Mouse (Mus musculus) intestine, embryonic 14.5 days (tissue): ENCODE results near the gene Vpreb2. TPM values are rescaled to one million over a fixed set of nuclear protein-coding genes. Genes with fewer than 3 reads are reported as not detected.
A peak's percentile ranks its signal among the peaks of the same experiment; 100 is the strongest.
"Not testable (repeated sequence)": the region's sequence is repeated elsewhere in the genome, so short reads cannot be mapped to it uniquely, and the experiment has no call there.

ENCODE experiments used
- ATAC-seq: fragments of 200-750 bp; cut with Nextera tagmentation; replicated peaks from 2 replicates; pipeline ENCODE4 v1.8.0; 2017; ENCODE audit warnings: low read depth, moderate number of reproducible peaks, moderate TSS enrichment, moderate library complexity; ENCODE audit not compliant: low FRiP score, low TSS enrichment
- DNase-seq: peaks from one replicate; pipeline ENCODE4 v3.0.0-alpha.2; 2018; ENCODE audit warnings: low spot score
- H3K27ac ChIP-seq: fragments of 300-500 bp; sonication (generic); 2 replicates; pipeline ENCODE4 v1.5.1; 2014; ENCODE audit warnings: low read depth, mild to moderate bottlenecking, control low read depth
- H3K27me3 ChIP-seq: fragments of 300-500 bp; sonication (generic); replicated peaks from 2 replicates; pipeline ENCODE4 v1.6.1; 2014; ENCODE audit warnings: low read length, control low read depth; ENCODE audit not compliant: control insufficient read depth, insufficient read depth
- H3K36me3 ChIP-seq: fragments of 300-500 bp; sonication (generic); 2 replicates; pipeline ENCODE4 v1.6.1; 2014; ENCODE audit warnings: low read length, control low read depth; ENCODE audit not compliant: control insufficient read depth, insufficient read depth
- H3K4me1 ChIP-seq: fragments of 300-500 bp; sonication (generic); replicated peaks from 2 replicates; pipeline ENCODE4 v1.6.1; 2014; ENCODE audit warnings: low read length, control low read depth, mixed read lengths; ENCODE audit not compliant: control insufficient read depth, insufficient read depth
- H3K4me2 ChIP-seq: fragments of 300-500 bp; sonication (generic); 2 replicates; pipeline ENCODE4 v1.6.1; 2014; ENCODE audit warnings: low read length
- H3K4me3 ChIP-seq: fragments of 300-500 bp; sonication (generic); 2 replicates; pipeline ENCODE4 v1.5.1; 2014; ENCODE audit warnings: low read depth, low read length, control low read depth, mixed read lengths
- H3K9ac ChIP-seq: fragments of 300-500 bp; sonication (generic); 2 replicates; pipeline ENCODE4 v1.6.1; 2014; ENCODE audit warnings: mild to moderate bottlenecking, low read length
- H3K9me3 ChIP-seq: fragments of 300-500 bp; sonication (generic); 2 replicates; pipeline ENCODE4 v1.6.1; 2016; ENCODE audit warnings: low read length, control low read depth; ENCODE audit not compliant: control insufficient read depth
- WGBS: fragments of 180-500 bp; shearing (Covaris S2); extraction: QIAGEN DNeasy Blood & Tissue Kit; methylation state at CpG from one replicate; pipeline ENCODE4 v1.1.7; 2014; 5-methylcytosine and 5-hydroxymethylcytosine counted together
- polyA plus RNA-seq: library from polyadenylated mRNA; unstranded; fragments of >200 nt; fragmentation: Nextera tagmentation; extraction: Ambion mirVana; gene quantifications from 2 replicates; pipeline ENCODE4 v1.2.1, GENCODE M21; 2014

The Vpreb2 gene
- polyA plus RNA-seq, 1 experiment from 2014 or later: not detected

DNA sequence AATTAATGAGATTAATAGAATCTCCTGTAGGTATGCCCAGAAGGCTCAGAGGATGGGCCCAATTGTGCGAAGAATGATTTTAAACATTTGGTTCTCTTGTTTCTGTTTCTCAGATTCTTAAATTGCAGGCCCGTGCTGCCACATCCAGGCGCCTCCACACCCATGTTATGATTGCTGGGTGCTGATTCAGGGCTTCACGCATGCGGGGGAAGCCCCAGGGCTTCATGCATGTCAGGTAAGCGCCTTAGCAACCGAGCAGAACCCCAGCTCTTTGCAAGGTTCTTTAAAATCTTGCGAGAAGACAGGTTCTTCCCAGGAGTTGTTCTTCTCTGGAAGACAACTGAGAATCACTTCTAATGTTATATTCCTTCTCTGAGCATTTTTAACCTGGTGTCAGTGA, 36.8 kb upstream of the Vpreb2 start:
- Histone ChIP-seq H3K4me1 (peaks cover 9% of the 10 kb centered on the region; the same call in 1 of the 2 replicates), H3K27ac (no peak overlapping the region), H3K4me2 (no peak overlapping the region), H3K9ac (no peak overlapping the region), H3K36me3 (no peaks in the 10 kb centered on the region), H3K27me3 (no peaks in the 10 kb centered on the region), H3K9me3 (no peaks in the 10 kb centered on the region), H3K4me3 (no peak overlapping the region)
- no peak for DNase-seq
- ATAC-seq: no peak
- WGBS: 56% methylated on average over 8 of the region's 8 CpGs

DNA sequence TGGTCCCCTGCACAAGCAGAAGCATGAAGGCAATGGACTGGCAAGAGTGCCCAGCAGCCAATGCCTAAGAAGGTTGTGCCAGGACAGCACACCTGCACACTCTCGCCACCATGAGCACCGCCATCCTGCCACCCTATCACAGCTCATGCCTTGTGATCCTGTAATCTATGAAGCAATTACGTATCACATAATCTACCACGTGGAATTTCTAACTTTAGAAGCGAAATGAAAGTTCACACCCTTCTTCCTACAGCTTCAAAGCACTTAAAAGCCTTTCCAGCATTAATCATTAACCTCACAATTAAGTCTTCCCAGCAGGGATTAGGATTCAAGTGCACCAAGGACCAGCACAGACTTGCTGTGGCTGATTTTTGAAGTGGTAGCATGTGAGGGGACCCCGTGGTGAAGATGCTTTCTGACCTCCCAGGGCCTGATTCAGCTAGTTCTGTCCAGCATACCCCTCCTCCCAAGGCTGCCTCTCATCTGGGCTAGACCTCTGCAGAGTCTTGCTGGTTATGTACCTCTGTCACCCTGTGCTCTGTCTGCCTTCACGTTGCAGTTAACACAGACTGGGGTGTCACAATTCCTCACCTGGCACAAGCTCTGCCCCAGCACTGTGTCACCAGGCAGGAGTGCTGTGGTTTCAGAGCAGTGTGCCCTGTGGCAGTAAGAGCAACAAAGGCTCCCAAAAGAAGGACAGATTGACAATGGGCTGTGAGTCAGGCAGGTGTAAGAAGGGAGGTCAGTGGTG, 35.0 kb upstream of the Vpreb2 start:
- H3K4me1 ChIP-seq: no peaks in the 10 kb centered on the region; the same call in 1 of the 2 replicates
- H3K4me2 ChIP-seq: no peak overlapping the region
- no peaks in the 10 kb centered on the region for H3K27me3 ChIP-seq
- no peak overlapping the region for H3K27ac ChIP-seq
- H3K9ac ChIP-seq: no peak overlapping the region
- H3K9me3 ChIP-seq: no peaks in the 10 kb centered on the region
- 47% methylated on average over 7 of the region's 7 CpGs for WGBS
- DNase-seq (no peak), ATAC-seq (peak; percentile 72; the same call in 1 of the 2 replicates)
- H3K4me3 ChIP-seq: no peak overlapping the region
- no peaks in the 10 kb centered on the region for H3K36me3 ChIP-seq

DNA sequence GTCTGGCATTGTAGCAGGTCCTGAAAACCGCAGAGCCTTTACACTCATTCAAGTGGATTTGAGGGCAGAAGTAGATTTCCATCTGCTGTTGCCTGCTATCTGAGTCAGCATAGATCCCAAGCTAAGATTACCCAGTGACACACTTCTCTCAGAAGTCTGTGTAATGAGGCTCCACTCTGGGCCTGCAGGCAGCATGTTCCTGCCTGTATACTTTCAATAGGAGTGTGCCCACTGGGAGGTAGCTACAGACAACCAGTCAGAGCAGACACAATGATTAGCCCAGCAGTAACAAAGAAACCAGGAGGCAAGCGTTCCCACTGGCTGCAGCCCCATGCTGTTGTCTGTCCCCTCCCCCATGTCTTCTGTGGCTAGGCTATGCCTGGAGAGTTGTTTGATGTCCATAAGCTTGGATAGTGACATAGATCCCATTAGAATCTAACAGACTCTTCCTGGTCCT, 30.8 kb upstream of the Vpreb2 start:
- no peak for DNase-seq
- no peak overlapping the region for H3K27ac ChIP-seq

DNA sequence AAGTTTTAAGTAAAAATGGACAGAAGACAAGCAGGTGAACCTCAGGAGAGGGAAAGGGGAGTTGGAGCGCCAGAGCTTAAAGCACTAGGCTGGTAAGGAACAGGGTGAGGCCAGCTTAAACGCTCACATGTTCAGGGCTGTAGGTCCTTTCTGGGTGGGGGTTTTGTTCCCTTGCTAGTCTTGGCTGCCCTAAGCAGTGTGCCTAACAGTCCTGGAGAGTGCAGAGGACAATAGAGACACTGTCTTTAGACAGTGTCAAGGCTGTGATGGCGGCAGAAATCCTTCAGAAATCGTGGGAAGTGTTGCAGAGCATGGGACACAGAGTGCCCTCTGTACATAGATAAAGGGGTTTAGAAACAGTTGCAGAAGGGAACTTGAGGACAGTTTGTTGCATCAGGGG, 30.2 kb upstream of the Vpreb2 start:
- no peak overlapping the region for H3K27ac ChIP-seq
- 0 out of 2 replicates have a peak, but pooled peaks have one; percentile 40 for ATAC-seq

More for the DNA sequence above, 30.8 kb upstream of the Vpreb2 start:
- Histone ChIP-seq H3K4me1 (no peaks in the 10 kb centered on the region), H3K9me3 (no peaks in the 10 kb centered on the region), H3K4me2 (no peak overlapping the region), H3K9ac (no peak overlapping the region), H3K4me3 (no peak overlapping the region), H3K27me3 (no peaks in the 10 kb centered on the region), H3K36me3 (no peaks in the 10 kb centered on the region)
- 50% methylated on average over 2 of the region's 2 CpGs for WGBS
- no peak for ATAC-seq

DNA sequence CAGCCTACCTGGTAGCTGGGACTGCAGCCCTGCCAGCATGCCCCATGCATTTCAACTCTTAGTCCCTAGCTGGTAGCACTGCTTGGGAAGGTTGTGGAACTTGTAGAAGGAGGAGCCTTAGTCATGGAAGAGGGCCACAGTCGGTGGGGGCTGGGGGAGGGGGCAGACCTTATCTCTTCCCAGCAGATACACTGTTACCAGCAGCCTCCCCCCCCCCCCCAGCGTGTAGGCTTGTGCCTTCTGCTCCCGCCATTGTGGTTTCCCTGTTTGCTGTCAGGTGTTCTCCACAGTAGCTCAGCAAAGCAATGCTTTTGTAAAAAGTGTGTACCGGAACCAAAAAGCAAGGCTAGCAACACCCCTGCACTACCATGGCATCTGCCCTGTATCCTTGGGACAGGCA, 28.6 kb upstream of the Vpreb2 start:
- no peak overlapping the region for H3K27ac ChIP-seq
- 86% methylated on average over 4 of the region's 4 CpGs for WGBS
- no peak for ATAC-seq

More for the DNA sequence above, 30.2 kb upstream of the Vpreb2 start:
- Histone ChIP-seq H3K36me3 (no peaks in the 10 kb centered on the region), H3K4me3 (no peak overlapping the region), H3K4me2 (no peak overlapping the region), H3K27me3 (no peaks in the 10 kb centered on the region), H3K9ac (no peak overlapping the region), H3K4me1 (no peaks in the 10 kb centered on the region), H3K9me3 (no peaks in the 10 kb centered on the region)
- WGBS: 69% methylated on average over 4 of the region's 4 CpGs
- no peak for DNase-seq

DNA sequence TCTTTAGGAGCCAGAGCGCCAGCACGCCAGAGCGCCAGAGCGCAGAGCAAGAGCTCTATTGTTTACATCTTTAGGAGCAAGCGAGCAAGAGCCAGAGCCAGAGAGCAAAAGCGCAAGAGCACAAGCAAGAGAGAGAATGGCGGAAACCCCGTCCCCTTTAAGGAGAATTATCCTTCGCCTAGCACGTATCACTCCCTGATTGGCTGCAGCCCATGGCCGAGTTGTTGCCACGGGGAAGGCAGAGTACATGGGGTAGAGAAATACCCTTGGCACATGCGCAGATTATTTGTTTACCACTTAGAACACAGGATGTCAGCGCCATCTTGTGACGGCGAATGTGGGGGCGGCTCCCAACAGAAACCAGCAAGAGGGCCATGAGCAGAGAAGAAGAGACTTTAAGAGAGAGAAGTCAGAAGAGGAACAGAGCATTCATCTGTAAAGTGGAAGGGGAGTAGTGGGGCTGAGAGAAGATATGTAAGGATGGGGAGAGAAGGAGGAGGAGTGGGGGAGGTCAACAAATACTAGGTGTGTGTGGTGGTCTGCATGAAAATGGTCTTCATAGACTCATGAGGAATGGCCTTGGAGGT, 24.1 kb upstream of the Vpreb2 start:
- not testable (repeated sequence) for H3K36me3 ChIP-seq, DNase-seq, H3K27ac ChIP-seq, H3K9ac ChIP-seq, ATAC-seq, H3K27me3 ChIP-seq, H3K4me1 ChIP-seq, H3K9me3 ChIP-seq, H3K4me2 ChIP-seq, H3K4me3 ChIP-seq
- WGBS: 96% methylated on average over 16 of the region's 17 CpGs

More for the DNA sequence above, 28.6 kb upstream of the Vpreb2 start:
- no peak overlapping the region for H3K9ac ChIP-seq
- no peaks in the 10 kb centered on the region; the same call in 1 of the 2 replicates for H3K9me3 ChIP-seq
- no peak for DNase-seq
- no peaks in the 10 kb centered on the region for H3K4me1 ChIP-seq
- no peak overlapping the region for H3K4me2 ChIP-seq
- H3K36me3 ChIP-seq: no peaks in the 10 kb centered on the region
- H3K4me3 ChIP-seq: no peak overlapping the region
- no peaks in the 10 kb centered on the region for H3K27me3 ChIP-seq

DNA sequence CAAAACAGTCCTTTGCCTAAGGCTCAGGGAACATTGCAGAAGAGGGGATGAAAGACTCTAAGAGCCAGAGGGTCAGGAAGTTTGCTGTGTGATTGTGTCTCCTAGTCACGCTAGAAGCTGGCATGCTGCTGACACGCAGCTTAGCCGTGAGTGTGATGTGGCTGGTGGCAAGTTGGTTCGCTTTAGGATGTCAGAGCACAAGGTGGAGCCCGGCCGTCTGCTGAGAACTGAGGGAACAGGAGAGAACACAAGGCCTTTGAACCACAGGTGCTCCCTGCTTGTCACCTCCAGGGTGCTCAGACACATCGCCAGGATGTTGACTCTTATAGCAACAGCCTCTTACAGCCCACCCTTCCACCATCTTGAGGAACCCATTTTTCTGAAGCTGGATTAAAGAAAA, 18.1 kb upstream of the Vpreb2 start:
- Histone ChIP-seq H3K27me3 (no peaks in the 10 kb centered on the region), H3K27ac (no peak overlapping the region), H3K4me2 (no peak overlapping the region), H3K36me3 (no peaks in the 10 kb centered on the region), H3K9ac (no peak overlapping the region), H3K4me1 (no peaks in the 10 kb centered on the region), H3K4me3 (no peak overlapping the region), H3K9me3 (no peaks in the 10 kb centered on the region)
- DNase-seq (no peak), ATAC-seq (no peak)
- WGBS: 78% methylated on average over 7 of the region's 7 CpGs

DNA sequence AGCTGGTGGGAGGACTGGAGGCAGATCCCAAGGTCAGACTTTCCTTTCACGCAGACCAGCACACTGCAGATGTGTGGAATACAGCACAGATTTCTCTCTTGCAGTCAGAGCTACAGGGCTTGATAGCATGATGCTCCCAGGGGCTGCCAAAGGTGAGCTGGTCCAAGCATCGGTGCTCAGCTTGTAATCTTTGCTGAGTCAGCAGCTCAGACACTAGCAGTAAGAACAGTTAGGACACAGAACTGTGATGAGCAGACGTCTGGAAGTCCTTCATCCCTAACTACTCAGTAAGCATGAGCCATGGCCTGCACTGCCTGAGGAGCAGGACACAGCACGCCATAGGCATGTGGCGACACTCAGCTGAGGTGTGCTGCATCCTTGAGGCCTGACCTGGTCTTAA, 8.4 kb upstream of the Vpreb2 start:
- no peak overlapping the region for H3K4me3 ChIP-seq
- no peaks in the 10 kb centered on the region for H3K27me3 ChIP-seq
- H3K36me3 ChIP-seq: no peaks in the 10 kb centered on the region
- WGBS: 73% methylated on average over 5 of the region's 5 CpGs
- DNase-seq (no peak), ATAC-seq (no peak)
- H3K27ac ChIP-seq: no peak overlapping the region
- H3K4me2 ChIP-seq: no peak overlapping the region
- H3K9ac ChIP-seq: no peak overlapping the region
- H3K9me3 ChIP-seq: no peaks in the 10 kb centered on the region
- H3K4me1 ChIP-seq: no peaks in the 10 kb centered on the region
